Mouse (Mus musculus): ENCODE results near the gene Lnx2.

The Lnx2 gene

GRCm38 (mm10) chr5:147050816-147051499 is 25.4 kb downstream of the Lnx2 start:
- no peak for DNase-seq (ENCODE audit: low spot score)

- DNase-seq (ENCODE audit: low spot score) = no peak
Measured at GRCm38 (mm10) chr5:147049544-147050209, 26.7 kb downstream of the Lnx2 start.

DNA sequence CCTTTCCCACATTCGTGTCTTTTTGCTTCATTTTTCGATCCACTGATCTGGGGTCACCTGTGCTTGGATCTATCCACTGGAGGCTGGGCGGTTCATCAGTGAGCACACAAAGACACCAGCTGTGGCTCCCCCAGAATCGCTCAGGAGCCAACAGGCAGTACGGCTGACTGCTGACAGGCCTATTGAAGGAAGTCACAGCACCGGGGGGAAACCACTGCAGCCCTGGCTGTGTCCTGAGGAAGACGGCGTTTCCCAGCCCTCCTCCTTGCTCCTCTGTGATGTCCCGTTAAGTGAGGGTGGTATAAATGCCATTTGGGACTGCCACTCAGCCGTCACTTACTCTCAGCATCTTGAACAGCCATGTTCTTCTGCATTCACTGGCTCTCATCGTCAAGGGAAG is 30.5 kb downstream of the Lnx2 start:
- DNase-seq (ENCODE audit: low spot score) = no peak

DNA sequence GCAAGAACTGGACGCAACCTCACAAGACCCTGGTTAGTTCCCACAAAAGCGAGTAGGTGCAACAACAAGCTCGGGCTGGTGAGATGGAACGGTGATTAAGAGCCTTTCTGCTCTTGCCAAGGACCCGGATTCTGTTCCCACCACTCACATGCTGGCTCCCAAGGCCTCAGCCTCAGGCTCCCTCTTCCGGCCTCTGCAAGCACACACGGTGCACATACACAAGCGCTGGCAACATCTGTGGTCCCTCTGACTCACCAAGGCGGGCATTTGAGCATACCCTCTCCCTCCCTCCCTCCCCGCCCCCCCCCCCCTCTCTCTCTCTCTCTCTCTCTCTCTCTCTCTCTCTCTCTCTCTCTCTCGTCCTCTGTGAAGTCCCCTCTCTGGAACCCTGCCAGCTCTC is 31.1 kb downstream of the Lnx2 start:
- no peak for DNase-seq (ENCODE audit: low spot score)

DNA sequence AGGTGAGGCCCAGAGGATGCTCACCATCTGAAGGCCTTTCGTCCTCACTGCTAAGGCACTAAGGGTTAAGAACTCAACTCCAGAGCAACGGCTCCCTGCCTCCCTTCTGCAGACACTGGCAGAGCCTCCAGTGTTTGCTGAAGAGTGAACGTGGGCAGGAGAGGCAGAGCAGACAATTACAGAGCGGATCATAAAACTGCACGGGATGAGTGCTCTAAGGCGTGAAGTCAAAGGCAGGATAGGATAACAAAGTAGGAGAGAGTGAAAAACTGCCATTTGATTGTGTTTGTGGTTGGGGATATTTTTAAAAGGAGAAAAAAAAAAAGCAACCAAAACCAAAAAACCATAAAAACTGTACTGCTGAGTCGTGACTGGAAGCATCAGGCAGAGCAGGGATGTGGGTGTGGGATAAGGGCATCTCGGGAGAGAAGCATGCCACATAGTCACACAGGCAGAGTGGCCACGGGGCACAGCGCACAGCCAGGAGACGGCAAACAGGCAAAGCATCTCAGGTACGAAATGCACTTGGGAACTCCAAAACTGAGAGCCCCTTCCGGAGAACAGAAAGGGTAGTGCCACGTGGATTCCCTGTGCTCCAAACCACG is 33.0 kb downstream of the Lnx2 start:
- no peak for DNase-seq (ENCODE audit: low spot score)

DNA sequence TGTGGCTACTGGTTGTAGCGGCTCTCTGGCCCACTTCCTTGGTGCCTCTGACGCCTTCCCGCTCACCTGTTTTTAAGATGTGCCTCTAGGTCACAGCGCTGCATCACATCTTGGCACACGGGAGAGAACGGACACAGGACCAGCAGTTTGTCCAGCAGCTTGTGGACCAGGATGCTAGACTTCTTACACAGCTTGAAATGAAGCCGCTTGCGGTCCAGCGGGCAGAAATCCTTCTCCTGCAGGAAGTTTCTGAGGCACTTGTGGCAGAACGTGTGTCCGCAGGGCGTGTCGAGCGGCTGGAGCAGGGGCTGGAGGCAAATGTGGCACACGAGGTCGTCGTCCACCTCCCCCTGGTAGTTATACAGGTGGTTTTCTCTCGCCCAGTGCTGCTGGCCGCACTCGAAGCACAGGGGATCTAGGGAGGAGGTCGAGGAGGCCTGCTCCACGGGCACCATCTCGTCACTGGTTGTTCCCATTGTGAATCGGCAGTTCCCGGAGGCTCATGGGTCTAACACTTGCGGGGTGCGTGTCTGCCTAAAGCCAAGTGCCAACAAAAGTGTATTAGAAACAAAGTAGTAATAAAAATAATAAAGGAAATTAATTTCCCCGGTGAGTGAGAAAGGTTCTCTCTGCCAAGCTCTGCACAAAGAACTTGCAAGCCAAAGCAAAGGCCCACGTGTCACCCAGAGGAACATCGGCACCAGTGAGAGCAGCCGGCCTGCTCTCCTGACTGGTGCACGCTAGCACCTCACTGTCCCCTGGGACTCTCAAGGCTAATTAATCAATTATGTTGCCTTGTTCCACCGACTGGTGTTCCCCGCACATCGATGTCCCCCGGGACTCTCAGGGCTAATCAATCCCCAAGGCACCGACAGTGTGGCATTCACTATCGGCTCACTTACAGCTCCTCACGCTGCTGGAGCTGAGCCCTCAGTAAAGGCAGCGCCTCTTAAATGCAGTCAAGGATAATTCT is 34.1 kb downstream of the Lnx2 start:
- no peak for DNase-seq (ENCODE audit: low spot score)

- no peak for DNase-seq (ENCODE audit: low spot score)
Measured at GRCm38 (mm10) chr5:147039394-147039793, 37.0 kb downstream of the Lnx2 start.

GRCm38 (mm10) chr5:147037601-147038000 is 38.8 kb downstream of the Lnx2 start:
- DNase-seq (ENCODE audit: low spot score) = no peak

DNA sequence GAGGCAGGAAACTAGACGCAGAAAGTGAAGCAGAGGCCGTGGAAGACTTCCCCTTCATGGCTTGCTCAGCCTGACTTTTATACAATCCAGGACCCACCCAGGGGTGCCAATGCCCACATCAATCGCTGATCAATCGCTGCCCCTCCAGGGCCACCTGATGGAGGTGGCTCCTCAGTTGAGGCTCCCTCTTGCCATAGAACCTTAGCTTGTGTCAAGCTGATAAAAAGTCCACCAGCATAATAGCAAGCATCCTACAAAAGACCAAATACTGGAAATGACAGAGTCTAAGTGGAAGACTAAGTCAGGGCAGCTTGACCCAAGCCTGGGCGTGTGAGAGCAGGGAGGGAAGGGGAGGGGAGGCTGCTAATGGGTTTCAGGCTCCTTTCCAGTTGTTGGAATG is 39.7 kb downstream of the Lnx2 start:
- no peak for DNase-seq (ENCODE audit: low spot score)

DNA sequence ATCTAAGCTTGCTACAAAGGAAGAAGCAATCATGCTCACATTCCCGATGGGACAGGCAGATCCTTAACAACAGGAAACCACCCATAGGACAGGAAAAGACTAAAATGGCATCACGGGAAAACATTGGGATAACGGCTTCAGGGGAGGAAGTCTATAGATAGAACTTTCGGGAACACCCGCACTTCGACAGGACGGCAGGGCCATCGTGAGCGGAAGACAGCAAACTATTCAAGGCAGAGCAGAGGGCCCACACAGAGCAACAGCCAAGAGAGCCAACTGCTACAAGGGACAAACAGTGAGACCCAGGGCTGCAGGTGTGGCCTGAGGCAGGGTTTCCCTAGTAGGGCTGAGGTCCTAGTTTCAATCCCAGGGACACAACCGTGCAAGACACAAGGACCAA is 40.4 kb downstream of the Lnx2 start:
- DNase-seq (ENCODE audit: low spot score) = no peak

DNA sequence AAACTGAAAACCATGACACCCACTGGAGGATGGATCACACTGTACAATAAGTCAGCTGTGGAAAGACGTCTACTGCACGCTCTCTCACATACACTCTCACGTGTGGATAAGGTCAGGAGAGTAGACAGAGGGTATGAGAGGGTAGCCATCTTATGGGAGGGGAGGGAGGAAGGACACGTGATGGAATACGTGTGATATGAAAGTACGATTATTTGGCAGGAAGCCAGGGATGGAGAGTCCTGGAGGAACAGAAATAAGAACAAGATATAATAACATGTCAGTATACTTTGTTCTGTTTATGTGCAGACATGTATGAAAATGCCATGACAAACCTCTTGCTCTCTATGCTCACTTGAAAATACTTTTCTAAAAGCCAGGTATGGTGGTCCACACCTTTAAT is 41.1 kb downstream of the Lnx2 start:
- DNase-seq (ENCODE audit: low spot score) = no peak

GRCm38 (mm10) chr5:147034283-147034682 is 42.1 kb downstream of the Lnx2 start:
- DNase-seq (ENCODE audit: low spot score) = no peak

DNA sequence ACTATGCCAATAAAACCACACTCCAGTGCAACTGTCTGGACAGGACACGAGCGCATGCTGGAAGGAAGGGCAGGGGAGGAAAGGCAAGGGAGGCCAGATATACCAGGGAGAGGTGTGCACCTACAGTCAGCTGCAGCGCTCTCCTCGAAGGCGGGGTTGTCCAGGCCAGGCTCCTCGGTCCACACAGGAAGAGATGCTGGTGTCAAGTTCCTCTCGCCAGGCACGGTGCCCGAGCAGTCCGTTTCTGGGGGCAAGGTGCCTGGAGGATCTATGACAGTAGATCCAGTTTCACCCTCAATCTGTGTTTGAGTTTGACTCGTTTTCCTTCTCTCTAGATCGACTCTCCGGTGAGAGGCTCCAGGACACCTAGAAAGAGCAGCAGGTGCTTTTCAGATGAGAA is 43.2 kb downstream of the Lnx2 start:
- DNase-seq (ENCODE audit: low spot score) = no peak

GRCm38 (mm10) chr5:147031281-147031680 is 45.1 kb downstream of the Lnx2 start:
- no peak for DNase-seq (ENCODE audit: low spot score)

DNA sequence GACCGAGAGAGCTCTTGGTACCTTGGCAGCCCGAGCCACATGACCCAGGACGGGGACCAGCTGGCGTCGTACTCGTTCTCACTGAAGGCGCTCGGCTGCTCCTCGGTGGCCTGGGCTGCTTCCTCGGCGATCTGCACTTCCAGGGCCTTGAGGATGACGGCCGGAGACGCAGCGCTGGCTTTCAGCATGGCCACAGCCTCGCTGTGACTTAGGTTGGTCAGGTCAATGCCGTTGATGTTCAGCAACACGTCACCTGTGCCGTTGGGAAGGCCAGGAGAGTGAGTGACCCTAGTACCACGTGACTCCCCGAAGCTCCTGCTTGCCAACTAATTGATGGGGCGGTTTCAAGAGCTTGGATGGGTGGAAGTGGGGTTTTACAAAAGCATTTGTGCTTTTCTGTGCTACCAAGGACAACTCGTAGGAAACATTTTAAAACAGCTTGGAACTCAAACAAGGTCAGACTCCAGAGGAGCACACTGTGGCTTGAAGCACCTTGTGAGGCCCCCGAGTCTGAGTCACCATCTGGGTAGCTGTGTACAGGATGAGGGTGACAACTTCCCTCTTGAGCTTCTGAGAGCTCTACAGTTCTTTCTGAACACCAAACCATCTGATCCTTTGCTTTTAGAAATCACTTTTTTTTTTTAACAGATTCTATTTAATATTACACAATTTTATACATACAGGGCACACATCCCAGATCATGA is 51.9 kb downstream of the Lnx2 start:
- no peak for DNase-seq (ENCODE audit: low spot score)

GRCm38 (mm10) chr5:147023245-147023970 is 53.0 kb downstream of the Lnx2 start:
- no peak for DNase-seq (ENCODE audit: low spot score)

- DNase-seq (ENCODE audit: low spot score) = no peak
Measured at GRCm38 (mm10) chr5:147021546-147022265, 54.7 kb downstream of the Lnx2 start.

- DNase-seq (ENCODE audit: low spot score) = no peak
Measured at GRCm38 (mm10) chr5:147020579-147020978, 55.8 kb downstream of the Lnx2 start.

GRCm38 (mm10) chr5:147018761-147019160 is 57.6 kb downstream of the Lnx2 start:
- no peak for DNase-seq (ENCODE audit: low spot score)

DNA sequence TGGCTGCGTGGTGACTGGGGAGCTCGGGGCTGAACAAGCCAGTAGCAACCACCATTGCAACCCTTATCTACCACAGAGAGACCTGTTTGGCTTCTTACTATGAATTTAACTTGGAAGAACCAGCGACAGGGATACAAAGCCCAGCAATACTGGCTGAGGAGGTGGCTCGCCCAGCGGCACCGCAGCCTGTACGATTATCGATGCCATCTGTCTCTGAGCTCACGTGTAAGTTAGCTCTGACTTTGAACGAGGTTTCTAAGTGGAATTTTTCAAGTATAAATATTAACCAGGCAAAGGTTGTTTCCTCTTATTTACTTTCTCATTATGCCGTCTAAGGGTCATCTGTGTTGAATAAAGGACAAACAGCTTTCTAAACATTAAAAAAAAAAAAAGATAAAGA is 58.9 kb downstream of the Lnx2 start:
- DNase-seq (ENCODE audit: low spot score) = no peak

Data from embryo, embryonic 10 days (tissue).